Mouse (Mus musculus): ENCODE measurements at regions not wholly inside any gene's neighbourhood (a gene's known extent, or its start where the extent isn't known, plus 50 kb on each side); places are given as distances from the start of the nearest gene placed in this dataset.

DNA sequence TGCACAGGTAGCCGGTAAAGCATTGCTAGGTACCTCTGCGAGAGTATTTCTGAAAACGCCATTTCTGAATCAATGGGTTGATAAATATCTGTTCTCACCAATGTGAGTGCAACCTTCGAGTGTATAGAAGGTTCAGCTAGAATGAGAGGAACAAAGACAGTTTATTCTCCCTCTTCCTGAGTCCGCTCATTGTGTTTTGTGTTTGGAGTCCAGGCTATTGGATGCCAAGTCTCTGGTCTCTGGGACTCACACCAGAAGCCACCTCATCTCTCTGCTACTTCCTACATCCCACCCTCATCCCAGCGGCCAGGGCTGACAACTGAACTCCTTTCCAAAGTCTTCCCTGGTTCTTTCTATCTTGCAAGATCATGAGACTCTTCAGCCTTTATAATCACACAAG, 62.7 kb downstream of the Lrrc30 start:
- no peak for ATAC-seq (ENCODE audit: low FRiP score, low read depth)
- no peaks in the 10 kb centered on the region for H3K9me3 ChIP-seq
- H3K9ac ChIP-seq, result no peak overlapping the region
- no peak overlapping the region for H3K4me2 ChIP-seq (replicated peaks)
- H3K36me3 ChIP-seq, result no peaks in the 10 kb centered on the region
- H3K27ac ChIP-seq, result no peak overlapping the region
- WGBS, result 89% methylated on average over 6 of the region's 6 CpGs
- no peaks in the 10 kb centered on the region for H3K4me1 ChIP-seq
- H3K4me3 ChIP-seq, result no peak overlapping the region
- H3K27me3 ChIP-seq (replicated peaks), result no peaks in the 10 kb centered on the region

DNA sequence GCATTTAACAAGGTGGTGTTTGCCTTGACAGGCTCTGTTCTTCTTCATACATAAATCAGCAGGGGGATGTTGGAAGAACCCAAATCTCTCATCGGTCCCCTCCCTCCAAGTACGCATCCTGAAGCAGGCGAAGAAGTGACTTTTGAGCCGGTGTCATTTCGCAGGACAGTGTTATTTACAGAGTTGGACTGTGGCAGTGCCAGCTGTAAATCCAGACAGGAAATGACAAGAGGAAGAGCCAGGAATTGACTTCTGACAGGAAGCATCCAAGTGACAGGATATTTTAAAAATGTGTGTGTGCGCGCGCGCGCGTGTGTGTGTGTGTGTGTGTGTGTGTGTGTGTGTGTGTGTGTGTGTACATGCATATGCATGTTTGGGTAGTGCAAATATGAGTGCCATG, 66.3 kb downstream of the Lrrc30 start:
- Histone ChIP-seq H3K9me3 (no peaks in the 10 kb centered on the region), H3K9ac (no peak overlapping the region)

DNA sequence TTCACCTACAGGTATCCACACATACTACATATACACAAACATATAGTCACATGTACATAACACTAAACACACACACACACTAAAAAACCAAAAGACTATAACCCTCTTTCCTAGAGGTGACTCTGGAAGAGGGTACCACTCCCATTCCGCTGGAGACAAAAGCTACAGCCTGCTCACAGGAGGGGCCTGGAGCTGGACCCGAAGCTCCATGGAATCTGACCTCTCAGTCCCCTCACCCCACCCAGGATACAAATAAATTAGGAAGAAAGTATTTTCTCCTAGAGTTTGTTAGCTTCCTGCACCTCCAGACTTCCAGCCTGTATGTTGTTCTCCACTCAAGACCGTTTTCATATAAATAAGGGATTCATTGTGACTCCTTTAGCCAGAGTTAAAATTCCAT, 66.8 kb downstream of the Lrrc30 start:
- no peak overlapping the region for H3K27ac ChIP-seq
- WGBS, result 46% methylated on average over 3 of the region's 3 CpGs
- no peak for ATAC-seq (ENCODE audit: low FRiP score, low read depth)

More for the DNA sequence above, 66.3 kb downstream of the Lrrc30 start:
- Histone ChIP-seq H3K27me3 (replicated peaks) (no peaks in the 10 kb centered on the region), H3K36me3 (no peaks in the 10 kb centered on the region), H3K4me1 (no peaks in the 10 kb centered on the region), H3K27ac (no peak overlapping the region), H3K4me2 (replicated peaks) (no peak overlapping the region), H3K4me3 (no peak overlapping the region)
- 87% methylated on average over 11 of the region's 11 CpGs for WGBS
- ATAC-seq (ENCODE audit: low FRiP score, low read depth), result no peak

DNA sequence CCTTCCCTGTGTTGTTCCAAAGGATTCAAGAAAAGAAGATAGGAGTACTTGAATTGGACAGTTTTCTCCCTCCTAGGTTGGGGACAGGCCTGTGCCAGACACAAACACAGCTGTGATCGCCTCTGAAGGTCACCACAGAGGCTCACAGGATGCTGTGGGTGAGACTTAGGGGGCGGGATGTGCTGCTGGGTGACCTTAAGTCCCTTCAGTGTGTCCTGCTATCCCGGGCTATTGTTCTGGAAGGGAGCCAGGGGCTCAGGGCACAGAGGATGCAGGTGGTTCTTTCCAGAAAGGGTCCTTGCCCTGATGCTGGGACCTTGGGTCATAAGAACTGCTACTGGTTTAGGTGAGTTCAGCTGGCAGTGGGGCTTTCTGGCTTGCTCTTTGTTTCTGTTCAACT, 67.7 kb downstream of the Lrrc30 start:
- Histone ChIP-seq H3K9ac (no peak overlapping the region), H3K9me3 (no peaks in the 10 kb centered on the region), H3K36me3 (no peaks in the 10 kb centered on the region), H3K27ac (no peak overlapping the region), H3K4me2 (replicated peaks) (no peak overlapping the region), H3K4me1 (no peaks in the 10 kb centered on the region), H3K4me3 (no peak overlapping the region), H3K27me3 (replicated peaks) (no peaks in the 10 kb centered on the region)
- WGBS, result 69% methylated on average over 3 of the region's 3 CpGs
- ATAC-seq (ENCODE audit: low FRiP score, low read depth), result no peak

More for the DNA sequence above, 66.8 kb downstream of the Lrrc30 start:
- H3K27me3 ChIP-seq (replicated peaks), result no peaks in the 10 kb centered on the region
- H3K36me3 ChIP-seq, result no peaks in the 10 kb centered on the region
- H3K9me3 ChIP-seq, result no peaks in the 10 kb centered on the region
- no peak overlapping the region for H3K4me2 ChIP-seq (replicated peaks)
- no peak overlapping the region for H3K9ac ChIP-seq
- no peaks in the 10 kb centered on the region for H3K4me1 ChIP-seq
- no peak overlapping the region for H3K4me3 ChIP-seq

DNA sequence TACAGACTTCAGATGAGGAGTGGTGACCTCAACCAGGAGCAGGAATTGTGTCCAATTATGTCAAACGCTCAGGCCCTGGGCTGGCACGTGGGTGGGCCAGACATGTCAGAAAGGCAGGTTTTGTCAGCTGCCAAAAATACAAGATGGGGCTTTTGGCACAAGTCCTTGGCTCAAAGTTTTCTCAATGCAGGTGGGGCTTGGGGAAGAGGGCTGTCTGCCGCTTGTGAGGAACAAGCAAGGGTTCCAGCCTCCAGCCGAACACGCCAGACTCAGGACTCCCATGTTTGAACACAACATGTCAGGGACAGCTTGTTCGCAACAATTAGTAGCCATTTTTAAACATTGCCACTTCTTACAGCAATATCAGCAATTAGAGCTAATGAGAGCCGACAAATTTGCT, 69.5 kb downstream of the Lrrc30 start:
- Histone ChIP-seq H3K27me3 (replicated peaks) (no peaks in the 10 kb centered on the region), H3K4me2 (replicated peaks) (no peak overlapping the region), H3K4me3 (no peak overlapping the region), H3K4me1 (no peaks in the 10 kb centered on the region), H3K9ac (no peak overlapping the region), H3K36me3 (no peaks in the 10 kb centered on the region), H3K27ac (no peak overlapping the region), H3K9me3 (no peaks in the 10 kb centered on the region)
- WGBS, result 89% methylated on average over 7 of the region's 7 CpGs
- ATAC-seq (ENCODE audit: low FRiP score, low read depth), result no peak

DNA sequence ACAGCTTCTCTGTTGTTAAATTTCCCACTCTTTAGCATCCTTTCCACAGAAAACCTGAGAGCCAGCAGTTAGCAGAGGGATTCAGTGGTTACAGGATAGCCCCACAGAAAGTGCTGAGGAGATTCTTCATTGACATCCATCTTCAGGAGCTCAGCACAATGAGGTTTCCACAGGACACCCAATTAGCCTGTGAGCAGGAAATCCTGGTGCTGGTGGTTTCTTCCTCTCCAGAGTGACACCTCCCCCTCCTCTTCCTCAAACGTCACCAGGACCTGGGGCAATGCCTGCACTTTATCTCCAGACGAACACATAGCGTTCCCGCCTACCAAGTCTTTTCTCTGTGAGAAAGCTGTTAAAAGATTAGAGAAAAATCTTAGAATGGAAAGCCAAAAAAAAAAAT, 70.7 kb downstream of the Lrrc30 start:
- no peak overlapping the region for H3K4me3 ChIP-seq
- no peaks in the 10 kb centered on the region for H3K9me3 ChIP-seq
- H3K27me3 ChIP-seq (replicated peaks), result no peaks in the 10 kb centered on the region
- no peak overlapping the region for H3K27ac ChIP-seq
- H3K9ac ChIP-seq, result no peak overlapping the region
- WGBS, result 77% methylated on average over 4 of the region's 4 CpGs
- no peak overlapping the region for H3K4me2 ChIP-seq (replicated peaks)
- H3K4me1 ChIP-seq, result no peaks in the 10 kb centered on the region
- no peaks in the 10 kb centered on the region for H3K36me3 ChIP-seq
- ATAC-seq (ENCODE audit: low FRiP score, low read depth), result no peak

DNA sequence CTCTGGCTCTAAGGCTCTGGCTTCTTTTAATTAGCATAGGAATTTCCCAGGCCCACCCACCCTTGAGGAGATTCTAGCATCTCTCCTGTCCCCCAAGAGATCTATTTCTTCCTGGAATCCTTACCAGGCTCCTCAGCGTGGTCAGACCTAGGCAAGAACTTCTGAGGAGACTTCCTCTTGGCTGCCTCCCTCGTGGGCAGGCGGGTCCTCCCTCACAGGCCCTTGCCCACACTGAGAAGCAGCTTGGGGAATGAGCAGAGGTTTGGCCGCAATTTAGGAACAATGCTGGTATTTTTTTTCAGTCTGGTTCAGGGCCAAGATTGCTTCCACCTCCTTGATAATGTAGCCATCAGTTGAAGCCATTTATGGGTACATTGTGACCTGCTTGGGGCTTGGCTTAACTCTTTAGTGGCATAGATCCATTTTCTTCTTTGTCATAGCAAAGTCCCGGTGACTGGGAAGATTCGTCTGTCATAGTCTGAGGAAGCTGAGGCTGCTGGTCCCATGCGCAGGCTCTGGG, 75.1 kb downstream of the Lrrc30 start:
- Histone ChIP-seq H3K4me3 (no peak overlapping the region), H3K36me3 (no peaks in the 10 kb centered on the region), H3K27ac (no peak overlapping the region), H3K4me1 (no peaks in the 10 kb centered on the region), H3K9ac (no peak overlapping the region), H3K4me2 (replicated peaks) (no peak overlapping the region), H3K9me3 (no peaks in the 10 kb centered on the region), H3K27me3 (replicated peaks) (no peaks in the 10 kb centered on the region)
- WGBS, result 69% methylated on average over 7 of the region's 7 CpGs
- ATAC-seq (ENCODE audit: low FRiP score, low read depth), result no peak

DNA sequence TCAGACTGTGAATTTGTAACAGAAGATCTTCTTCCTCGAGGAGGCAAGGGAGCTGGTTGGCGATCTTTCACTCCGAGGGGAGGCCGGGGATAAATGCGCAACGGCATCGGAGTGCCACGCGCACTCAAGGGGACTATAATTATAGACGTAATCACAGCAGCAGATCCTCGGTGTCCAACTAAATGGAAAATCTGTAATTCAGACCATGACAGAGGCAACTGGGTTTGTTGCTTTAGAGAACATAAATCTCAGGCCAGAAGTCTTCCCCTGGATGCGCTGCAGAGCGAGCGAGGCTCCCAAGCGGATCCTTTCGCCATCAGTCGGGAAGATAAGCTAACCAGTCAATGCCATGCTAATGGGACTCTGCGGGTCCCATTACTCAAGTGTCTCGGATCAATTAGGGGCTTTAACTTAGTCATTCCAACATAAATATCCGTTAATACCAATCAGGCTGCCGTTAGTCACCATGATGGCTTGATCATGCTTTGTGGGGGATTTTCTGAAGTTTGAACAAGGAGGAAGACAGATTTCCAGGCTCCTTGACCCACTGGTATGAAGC, 79.9 kb downstream of the Lrrc30 start:
- 69% methylated on average over 21 of the region's 21 CpGs for whole genome bisulfite sequencing
- Histone ChIP-seq H3K36me3 (no peaks in the 10 kb centered on the region), H3K4me2 (replicated peaks) (peak overlapping the region; percentile 18; the same call in 1 of the 2 replicates), H3K27ac (no peak overlapping the region), H3K27me3 (replicated peaks) (no peaks in the 10 kb centered on the region), H3K4me3 (no peak overlapping the region), H3K9ac (no peak overlapping the region), H3K4me1 (0 out of 2 replicates have a peak, but pooled peaks cover 9% of the 10 kb centered on the region), H3K9me3 (no peaks in the 10 kb centered on the region)
- ATAC-seq (ENCODE audit: low FRiP score, low read depth), result peak; percentile 35; the same call in 1 of the 2 replicates

DNA sequence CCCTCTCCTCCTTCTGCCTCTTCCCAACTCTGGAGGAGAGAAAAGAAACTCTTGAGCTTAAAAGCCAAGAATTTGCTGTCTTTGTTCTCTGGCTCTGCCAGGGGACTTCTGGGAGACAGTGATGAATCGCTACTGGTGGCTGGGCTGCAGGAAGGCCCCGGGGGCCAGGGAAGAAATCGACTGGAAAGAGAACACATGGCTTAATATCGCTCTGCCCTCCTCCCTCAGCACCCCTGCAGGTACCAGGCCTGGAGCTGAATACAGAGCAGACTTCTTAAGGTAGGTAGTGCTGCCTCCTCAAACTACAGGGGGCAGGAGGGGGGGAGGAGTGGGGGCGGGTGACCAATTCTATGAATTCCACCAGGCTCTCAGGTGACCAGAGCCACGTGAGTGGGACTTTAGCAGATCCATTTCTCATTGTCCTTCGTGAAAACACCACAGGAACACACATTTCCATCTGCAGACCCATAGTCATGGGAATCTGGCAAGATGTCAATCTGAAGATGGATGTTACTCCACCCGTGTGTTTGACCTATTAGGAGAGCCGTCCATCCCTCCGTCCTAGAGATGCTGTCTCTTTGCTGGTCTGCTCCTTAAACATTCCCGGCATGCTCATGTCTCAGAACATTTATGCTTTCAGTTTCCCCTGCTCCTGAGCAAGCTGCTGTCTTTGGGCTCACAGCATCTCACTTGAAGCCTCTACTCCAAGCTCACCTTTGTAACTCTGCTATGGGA, 83.4 kb downstream of the Lrrc30 start:
- Histone ChIP-seq H3K9me3 (no peaks in the 10 kb centered on the region), H3K27me3 (replicated peaks) (no peaks in the 10 kb centered on the region), H3K4me3 (no peak overlapping the region), H3K4me1 (0 out of 2 replicates have a peak, but pooled peaks cover 9% of the 10 kb centered on the region), H3K27ac (0 out of 2 replicates have a peak overlapping the region, but pooled peaks have one; percentile 1), H3K4me2 (replicated peaks) (peak overlapping the region; percentile 9; the same call in 1 of the 2 replicates), H3K36me3 (no peaks in the 10 kb centered on the region), H3K9ac (no peak overlapping the region)
- 31% methylated on average over 11 of the region's 11 CpGs for WGBS
- peak; percentile 57 for ATAC-seq (ENCODE audit: low FRiP score, low read depth)

DNA sequence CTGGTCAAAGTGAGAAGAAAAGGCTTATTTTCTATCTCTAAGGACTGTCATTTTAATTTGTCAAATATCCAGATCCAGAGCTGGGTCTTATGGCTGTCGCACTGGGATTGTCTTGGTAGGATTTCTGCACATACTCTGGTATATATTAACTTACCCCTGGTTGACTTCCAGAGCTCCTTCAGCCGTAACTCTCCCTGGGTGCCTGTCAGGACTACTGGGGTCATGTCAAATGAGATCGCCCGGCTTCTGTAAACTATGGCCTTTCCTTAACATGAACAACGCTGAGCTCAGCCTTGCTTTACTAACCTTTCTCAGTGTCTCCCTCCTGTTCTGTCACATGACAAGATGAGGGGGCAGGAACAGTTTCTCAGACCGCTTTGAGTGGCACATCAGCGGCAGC, 88.1 kb downstream of the Lrrc30 start:
- Histone ChIP-seq H3K4me2 (replicated peaks) (no peak overlapping the region), H3K4me3 (no peak overlapping the region), H3K9ac (no peak overlapping the region), H3K36me3 (no peaks in the 10 kb centered on the region), H3K27ac (no peak overlapping the region), H3K9me3 (no peaks in the 10 kb centered on the region), H3K4me1 (0 out of 2 replicates have a peak, but pooled peaks cover 7% of the 10 kb centered on the region), H3K27me3 (replicated peaks) (no peaks in the 10 kb centered on the region)
- WGBS, result 89% methylated on average over 7 of the region's 7 CpGs
- ATAC-seq (ENCODE audit: low FRiP score, low read depth), result no peak

DNA sequence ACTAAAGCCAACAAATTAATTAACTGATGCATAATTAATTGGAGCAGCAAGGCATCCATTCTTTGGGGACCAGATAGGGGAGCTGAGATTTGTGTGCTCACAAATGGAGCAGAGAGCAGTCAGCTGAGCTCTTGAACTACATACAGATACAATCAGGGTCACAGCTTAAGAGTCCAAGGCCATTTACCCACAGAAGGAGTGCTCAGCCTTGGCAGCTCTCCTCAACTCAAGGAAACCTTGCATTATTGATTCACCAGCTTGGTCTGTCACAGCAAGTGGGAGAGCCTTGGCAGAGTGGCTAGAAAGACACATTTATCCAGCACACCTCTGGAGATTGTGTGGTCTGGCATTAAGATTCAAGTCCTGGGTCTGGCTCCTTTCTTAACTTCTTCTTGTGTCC, 100.2 kb downstream of the Lrrc30 start:
- ATAC-seq (ENCODE audit: low FRiP score, low read depth), result no peak
- H3K36me3 ChIP-seq, result no peaks in the 10 kb centered on the region
- H3K27ac ChIP-seq, result no peak overlapping the region
- no peak overlapping the region for H3K4me3 ChIP-seq
- no peak overlapping the region for H3K9ac ChIP-seq
- no peaks in the 10 kb centered on the region for H3K9me3 ChIP-seq
- no peaks in the 10 kb centered on the region for H3K4me1 ChIP-seq
- no peaks in the 10 kb centered on the region for H3K27me3 ChIP-seq (replicated peaks)
- H3K4me2 ChIP-seq (replicated peaks), result no peak overlapping the region

DNA sequence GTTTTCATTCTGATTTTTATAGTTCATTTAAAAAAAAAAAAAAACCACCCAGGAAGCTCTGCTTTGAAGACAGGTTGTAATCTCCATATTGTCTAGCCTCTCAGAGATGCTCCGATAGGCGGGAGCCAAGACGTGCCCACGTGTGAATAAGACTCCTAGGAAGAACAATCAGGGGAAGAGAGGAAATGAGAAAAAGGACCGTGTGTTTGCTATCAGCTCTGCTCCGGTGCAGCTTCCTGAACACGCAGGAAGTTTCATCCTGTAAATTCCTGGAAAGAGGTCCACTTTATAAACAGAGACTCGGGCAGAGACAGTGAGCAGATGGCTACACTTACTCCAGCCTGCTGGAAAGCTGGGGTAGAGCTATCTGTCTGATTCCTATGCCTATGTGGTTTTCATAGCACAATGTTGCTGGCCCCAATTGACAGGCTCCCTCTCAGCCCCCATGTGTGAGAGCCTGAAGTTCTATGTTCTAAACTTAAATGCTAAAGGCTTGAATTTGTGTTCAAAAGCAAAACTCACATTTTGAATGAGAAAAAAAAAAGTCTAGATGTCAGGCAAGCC, 111.6 kb downstream of the Lrrc30 start:
- no peaks in the 10 kb centered on the region for H3K4me1 ChIP-seq
- 81% methylated on average over 8 of the region's 8 CpGs for WGBS
- H3K4me2 ChIP-seq (replicated peaks), result no peak overlapping the region
- H3K4me3 ChIP-seq, result no peak overlapping the region
- H3K27me3 ChIP-seq (replicated peaks), result no peaks in the 10 kb centered on the region
- no peak overlapping the region for H3K9ac ChIP-seq
- H3K27ac ChIP-seq, result no peak overlapping the region
- no peaks in the 10 kb centered on the region for H3K36me3 ChIP-seq
- H3K9me3 ChIP-seq, result no peaks in the 10 kb centered on the region
- no peak for ATAC-seq (ENCODE audit: low FRiP score, low read depth)

Measured in neural tube, embryonic 12.5 days (tissue).